Comparison of ENCODE assay signal across 9 mouse cellular contexts in the genomic region with DNA sequence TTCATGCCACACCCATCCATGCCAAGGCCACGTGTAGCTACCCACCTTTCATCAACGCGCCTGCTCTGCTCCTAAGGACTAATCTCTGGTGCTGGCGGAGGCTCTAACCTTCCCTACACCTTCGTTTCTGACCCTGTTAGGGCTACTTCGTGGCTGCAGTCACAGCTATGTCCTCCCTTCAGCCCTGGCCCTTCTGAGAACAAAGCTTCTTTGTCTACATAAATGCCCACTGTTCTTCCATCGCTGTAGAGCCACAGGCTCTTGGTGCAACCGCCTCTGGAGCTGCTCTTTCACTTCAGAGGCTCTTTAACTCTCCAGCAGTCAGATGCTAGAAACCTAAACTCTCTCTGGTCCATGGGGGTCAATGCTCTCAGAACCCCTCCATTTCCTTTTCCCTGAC. TPM values are rescaled to one million over a fixed set of nuclear protein-coding genes. Genes with fewer than 3 reads are reported as not detected.
A peak's percentile ranks its signal among the peaks of the same experiment; 100 is the strongest.
DNase-seq lines count a peak whose midpoint lies in the region; ATAC-seq lines count a peak whose summit lies in the region.
"Had no signal": no experiment of that assay in that cellular context is flagged by ENCODE, and none has a peak within 500 bp of the region (broad histone marks: within the 10 kb centered on the region; RNA-seq: fewer than 3 reads in every experiment).

No protein-coding gene starts in this region.

- no peaks in the 10 kb centered on the region for H3K9me3 ChIP-seq in heart, embryonic 12.5 days (replicated peaks)
- H3K9me3 ChIP-seq in megakaryocyte, embryonic 14.5 days, result no peaks in the 10 kb centered on the region
- no peaks in the 10 kb centered on the region for H3K9me3 ChIP-seq in limb, embryonic 10.5 days (replicated peaks)
- H3K9me3 ChIP-seq in liver, embryonic 16.5 days (replicated peaks; ENCODE audit: control insufficient read depth, low read length), result no peaks in the 10 kb centered on the region

- H3K9ac ChIP-seq in heart, embryonic 12.5 days, result peak overlapping the region; percentile 44
- H3K9ac ChIP-seq in liver, embryonic 16.5 days (ENCODE audit: low read depth, low read length), result peak overlapping the region; percentile 86

- DNase-seq in heart, adult 9 months (ENCODE audit: low spot score in 2 of 2), result no peak
- DNase-seq in limb, embryonic 10.5 days (ENCODE audit: low spot score), result no peak
- no peak for DNase-seq in layer of hippocampus, adult 11-12 months (ENCODE audit: low spot score)
- DNase-seq: adrenal gland, adult 2 months; kidney, adult 18-20 months had no signal

- 72% methylated on average over 8 of the region's 8 CpGs for WGBS in heart, embryonic 12.5 days
- 86% methylated on average over 8 of the region's 8 CpGs for WGBS in limb, embryonic 10.5 days
- WGBS in liver, embryonic 16.5 days (ENCODE audit: insufficient replicate concordance), result 72% methylated on average over 8 of the region's 8 CpGs

- H3K4me2 ChIP-seq in heart, embryonic 12.5 days, result peak overlapping the region; percentile 19; the same call in 1 of the 2 replicates
- peak overlapping the region; percentile 61 for H3K4me2 ChIP-seq in liver, embryonic 16.5 days (ENCODE audit: low read depth, low read length)

- H3K4me1 ChIP-seq in heart, embryonic 12.5 days (replicated peaks), result peaks cover 62% of the 10 kb centered on the region
- peaks cover 99% of the 10 kb centered on the region for H3K4me1 ChIP-seq in megakaryocyte, embryonic 14.5 days
- peaks cover 9% of the 10 kb centered on the region; the same call in 1 of the 2 replicates for H3K4me1 ChIP-seq in limb, embryonic 10.5 days
- peaks cover 60% of the 10 kb centered on the region for H3K4me1 ChIP-seq in liver, embryonic 16.5 days (ENCODE audit: control insufficient read depth, low read depth, low read length)

- no peaks in the 10 kb centered on the region for H3K27me3 ChIP-seq in heart, embryonic 12.5 days (replicated peaks)
- H3K27me3 ChIP-seq in megakaryocyte, embryonic 14.5 days (replicated peaks), result peaks cover 21% of the 10 kb centered on the region
- no peaks in the 10 kb centered on the region for H3K27me3 ChIP-seq in limb, embryonic 10.5 days (ENCODE audit: low read depth, poor library complexity, severe bottlenecking)
- H3K27me3 ChIP-seq in liver, embryonic 16.5 days (ENCODE audit: control insufficient read depth, insufficient read depth, low read depth, low read length), result no peaks in the 10 kb centered on the region

- peaks cover 10% of the 10 kb centered on the region for H3K36me3 ChIP-seq in heart, embryonic 12.5 days
- H3K36me3 ChIP-seq in megakaryocyte, embryonic 14.5 days (replicated peaks; ENCODE audit: low read length), result peaks cover 39% of the 10 kb centered on the region
- peaks cover 50% of the 10 kb centered on the region for H3K36me3 ChIP-seq in limb, embryonic 10.5 days
- H3K36me3 ChIP-seq in liver, embryonic 16.5 days (ENCODE audit: control insufficient read depth, insufficient read depth), result peaks cover 62% of the 10 kb centered on the region

- H3K4me3 ChIP-seq in heart, embryonic 12.5 days, result peak overlapping the region; percentile 32
- peak overlapping the region; percentile 88 for H3K4me3 ChIP-seq in megakaryocyte, embryonic 14.5 days (replicated peaks)
- no peak overlapping the region for H3K4me3 ChIP-seq in limb, embryonic 10.5 days
- H3K4me3 ChIP-seq in liver, embryonic 16.5 days (ENCODE audit: low read depth, low read length), result peak overlapping the region; percentile 79

- ATAC-seq in heart, embryonic 12.5 days (ENCODE audit: insufficient number of reproducible peaks, low FRiP score), result no peak
- ATAC-seq in megakaryocyte, adult 5-6 weeks (ENCODE audit: poor library complexity, severe bottlenecking), result no peak
- ATAC-seq in liver, embryonic 16.5 days (ENCODE audit: low read depth), result no peak

- H3K27ac ChIP-seq in heart, embryonic 12.5 days (ENCODE audit: poor library complexity, severe bottlenecking), result no peak overlapping the region
- H3K27ac ChIP-seq in limb, embryonic 10.5 days, result peak overlapping the region; percentile 17; the same call in 1 of the 2 replicates
- peak overlapping the region; percentile 95 for H3K27ac ChIP-seq in liver, embryonic 16.5 days (ENCODE audit: low read length)

RNA-seq across cellular contexts. Expression of a gene that starts 24.8 kb away (rescaled TPM):
- polyA plus RNA-seq in heart, embryonic 12.5 days (2016; fragmentation: Nextera tagmentation; extraction: Ambion mirVana), result 51.1 and 52.9 TPM in 2 replicates
- polyA plus RNA-seq in megakaryocyte, embryonic 14.5 days (2012; ENCODE audit: insufficient read depth, low replicate concordance), result 26.7 and 30.0 TPM in 2 replicates
- 4.9 and 6.9 TPM in 2 replicates for total RNA-seq in megakaryocyte, adult 5-6 weeks (2015)
- 5.3 and 7.8 TPM in 2 replicates for total RNA-seq in megakaryocyte, adult 5-6 weeks (2017)
- polyA plus RNA-seq in limb, embryonic 10.5 days (2016; fragmentation: Nextera tagmentation; extraction: Ambion mirVana), result 7.6 and 8.0 TPM in 2 replicates
- polyA plus RNA-seq in liver, embryonic 16.5 days (2015; fragmentation: Nextera tagmentation; extraction: Ambion mirVana), result 631 and 674 TPM in 2 replicates

RNA-seq across cellular contexts. Expression of a gene that starts 50.3 kb away (rescaled TPM):
- 2.6 and 3.1 TPM in 2 replicates for polyA plus RNA-seq in heart, embryonic 12.5 days (2016; fragmentation: Nextera tagmentation; extraction: Ambion mirVana)
- 1.3 and 1.7 TPM in 2 replicates for polyA plus RNA-seq in megakaryocyte, embryonic 14.5 days (2012; ENCODE audit: insufficient read depth, low replicate concordance)
- 23.9 and 24.2 TPM in 2 replicates for total RNA-seq in megakaryocyte, adult 5-6 weeks (2015)
- 14.3 and 16.7 TPM in 2 replicates for total RNA-seq in megakaryocyte, adult 5-6 weeks (2017)
- 0.84 and 0.92 TPM in 2 replicates for polyA plus RNA-seq in limb, embryonic 10.5 days (2016; fragmentation: Nextera tagmentation; extraction: Ambion mirVana)
- polyA plus RNA-seq in liver, embryonic 16.5 days (2015; fragmentation: Nextera tagmentation; extraction: Ambion mirVana), result 3.2 and 3.6 TPM in 2 replicates

RNA-seq across cellular contexts. Expression of a gene that starts 51.1 kb away (rescaled TPM):
- polyA plus RNA-seq in heart, embryonic 12.5 days (2016; fragmentation: Nextera tagmentation; extraction: Ambion mirVana), result 13.6 and 14.2 TPM in 2 replicates
- 0.19 and 0.83 TPM in 2 replicates for polyA plus RNA-seq in megakaryocyte, embryonic 14.5 days (2012; ENCODE audit: insufficient read depth, low replicate concordance)
- total RNA-seq in megakaryocyte, adult 5-6 weeks (2015), result 17.2 and 19.5 TPM in 2 replicates
- total RNA-seq in megakaryocyte, adult 5-6 weeks (2017), result 24.8 and 36.6 TPM in 2 replicates
- polyA plus RNA-seq in limb, embryonic 10.5 days (2016; fragmentation: Nextera tagmentation; extraction: Ambion mirVana), result 13.3 and 15.9 TPM in 2 replicates
- polyA plus RNA-seq in liver, embryonic 16.5 days (2015; fragmentation: Nextera tagmentation; extraction: Ambion mirVana), result 4.4 and 5.0 TPM in 2 replicates

Comparison
In these comparisons a context has a peak if more than half of its experiments do, and no peak if none do; other contexts are left out.
1. RNA of a gene that starts 24.8 kb away (polyA plus RNA-seq): 631 to 674 TPM in liver, embryonic 16.5 days; 51.1 to 52.9 TPM in heart, embryonic 12.5 days, 26.7 to 30.0 TPM in megakaryocyte, embryonic 14.5 days and 7.6 to 8.0 TPM in limb, embryonic 10.5 days; every median in the first group is over 10 times any median in the second.